Mouse (Mus musculus): ENCODE data around the gene Slc6a5.

DNA sequence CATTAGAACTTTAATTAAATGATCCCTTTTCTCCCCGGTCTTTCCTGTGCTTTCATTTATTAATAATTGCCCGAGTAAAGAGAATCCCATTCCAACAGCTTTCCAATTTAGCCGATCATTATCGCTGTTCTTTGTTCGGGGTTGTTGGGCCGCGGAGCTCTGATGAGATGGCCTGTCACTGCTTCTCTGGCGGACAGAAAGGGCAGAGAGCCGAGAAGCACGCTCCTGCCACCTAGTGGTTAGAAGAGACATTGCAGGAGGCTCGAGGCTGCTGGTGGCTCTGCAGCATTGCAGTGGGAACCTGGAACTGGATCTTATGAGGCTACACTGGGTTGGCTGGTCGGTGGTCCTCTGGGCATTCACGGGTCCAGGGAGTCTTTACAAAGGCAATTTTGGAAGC lies 13.4 kb downstream of the Slc6a5 start:
- TF ChIP-seq CTCF (IDR thresholded peaks at IDR 0.05; ENCODE audit: borderline replicate concordance, control insufficient read depth, extremely low read depth, insufficient read depth, low read length, poor library complexity), result peak; percentile 96
- TF ChIP-seq POLR2A (IDR thresholded peaks at IDR 0.05; ENCODE audit: control insufficient read depth, extremely low read depth, insufficient read depth, low read length, poor library complexity), result no peak
